Mouse (Mus musculus) MEL (cell line): ENCODE results near the gene Majin. TPM values are rescaled to one million over a fixed set of nuclear protein-coding genes. Genes with fewer than 3 reads are reported as not detected.

ENCODE experiments used
- DNase-seq: peaks from one replicate; pipeline ENCODE4 v3.0.0; 2011; ENCODE audit warnings: low read depth, low spot score
- H3K27ac ChIP-seq: 2 replicates; pipeline ENCODE4 v1.5.1; 2012; ENCODE audit warnings: low read depth, mild to moderate bottlenecking, control low read depth, low read length, moderate library complexity; ENCODE audit not compliant: control insufficient read depth
- H3K27me3 ChIP-seq, 2 experiments: fragments of 150-350 bp in 1 of 2; sonication (generic) in 1 of 2; 2 replicates each; pipeline ENCODE4 v1.6.1; 2012; ENCODE audit warnings: low read length in 2 of 2, mild to moderate bottlenecking in 2 of 2, improper control_type of control experiment in 1 of 2, moderate library complexity in 1 of 2; ENCODE audit not compliant: insufficient read depth in 2 of 2, control insufficient read depth in 1 of 2
- H3K36me3 ChIP-seq, 2 experiments: 2 replicates each; pipeline ENCODE4 v1.6.1; 2012 to 2014; ENCODE audit warnings: low read length in 2 of 2, improper control_type of control experiment in 1 of 2, inconsistent platforms in 1 of 2, mild to moderate bottlenecking in 1 of 2; ENCODE audit not compliant: insufficient read depth in 2 of 2, control insufficient read depth in 1 of 2
- H3K4me1 ChIP-seq, 2 experiments: fragments of 150-350 bp in 1 of 2; sonication (generic) in 1 of 2; 2 replicates each; pipeline ENCODE4 v1.6.1; 2012; ENCODE audit warnings: low read length in 2 of 2, improper control_type of control experiment in 1 of 2, mild to moderate bottlenecking in 1 of 2; ENCODE audit not compliant: insufficient read depth in 2 of 2, control insufficient read depth in 1 of 2
- H3K4me3 ChIP-seq, 2 experiments: fragments of 150-350 bp in 1 of 2; sonication (generic) in 1 of 2; 2 replicates each; pipeline ENCODE4 v1.5.1; 2012; ENCODE audit warnings: low read depth in 2 of 2, low read length in 2 of 2, mild to moderate bottlenecking in 2 of 2, moderate library complexity in 2 of 2, control low read depth in 1 of 2, improper control_type of control experiment in 1 of 2; ENCODE audit not compliant: control insufficient read depth in 1 of 2, insufficient read depth in 1 of 2
- H3K79me2 ChIP-seq: 2 replicates; pipeline ENCODE4 v1.6.1; 2012; ENCODE audit warnings: mild to moderate bottlenecking, low read length, moderate library complexity; ENCODE audit not compliant: control insufficient read depth, poor library complexity, insufficient read depth
- H3K9ac ChIP-seq: 2 replicates; pipeline ENCODE4 v1.6.1; 2012; ENCODE audit warnings: low read depth, mild to moderate bottlenecking, control low read depth, low read length, moderate library complexity; ENCODE audit not compliant: control insufficient read depth, poor library complexity, severe bottlenecking
- H3K9me3 ChIP-seq: fragments of 150-350 bp; sonication (generic); replicated peaks from 2 replicates; pipeline ENCODE4 v1.6.1; 2012; ENCODE audit warnings: mild to moderate bottlenecking, low read length, improper control_type of control experiment, moderate library complexity; ENCODE audit not compliant: insufficient read depth
- CHD1 ChIP-seq: IDR thresholded peaks from 2 replicates; pipeline ENCODE4 v1.6.1; 2012; ENCODE audit warnings: low read depth, mild to moderate bottlenecking, inconsistent platforms, low read length, improper control_type of control experiment
- CTCF ChIP-seq, 3 experiments: IDR thresholded peaks in 2 of 3; conservative IDR thresholded peaks in 1 of 3; 2 replicates each; pipeline ENCODE4 v1.5.1; 2011 to 2012; ENCODE audit warnings: low read length in 3 of 3, low read depth in 2 of 3, mild to moderate bottlenecking in 2 of 3, improper control_type of control experiment in 1 of 3, inconsistent platforms in 1 of 3, mixed read lengths in 1 of 3, moderate library complexity in 1 of 3; ENCODE audit not compliant: control insufficient read depth in 1 of 3, insufficient read depth in 1 of 3, poor library complexity in 1 of 3, severe bottlenecking in 1 of 3
- EP300 ChIP-seq, 2 experiments: IDR thresholded peaks; 2 replicates each; pipeline ENCODE4 v1.6.1; 2011; ENCODE audit warnings: improper control_type of control experiment in 2 of 2, low read length in 2 of 2, low read depth in 1 of 2, mild to moderate bottlenecking in 1 of 2
- ETS1 ChIP-seq: IDR thresholded peaks from 2 replicates; pipeline ENCODE4 v1.6.1; 2012; ENCODE audit warnings: low read depth, mild to moderate bottlenecking, inconsistent platforms, low read length, improper control_type of control experiment, moderate library complexity
- GABPA ChIP-seq: IDR thresholded peaks from 2 replicates; pipeline ENCODE4 v1.6.1; 2012; ENCODE audit warnings: low read depth, mild to moderate bottlenecking, inconsistent platforms, low read length, improper control_type of control experiment, moderate library complexity
- GATA1 ChIP-seq: IDR thresholded peaks from 2 replicates; pipeline ENCODE4 v1.6.1; 2011; ENCODE audit warnings: low read depth, low read length, improper control_type of control experiment
- JUND ChIP-seq: IDR thresholded peaks from 2 replicates; pipeline ENCODE4 v1.6.1; 2011; ENCODE audit warnings: low read depth, mild to moderate bottlenecking, improper control_type of control experiment, low read length
- KAT2A ChIP-seq: conservative IDR thresholded peaks from 2 replicates; pipeline ENCODE4 v1.6.1; 2012; ENCODE audit warnings: low read depth, low read length, improper control_type of control experiment, inconsistent platforms
- MAFK ChIP-seq: IDR thresholded peaks from 2 replicates; pipeline ENCODE4 v1.6.1; 2011; ENCODE audit warnings: low read depth, mild to moderate bottlenecking, low read length, improper control_type of control experiment, borderline replicate concordance
- MAX ChIP-seq: IDR thresholded peaks from 2 replicates; pipeline ENCODE4 v1.6.1; 2011; ENCODE audit warnings: low read length, improper control_type of control experiment
- MAZ ChIP-seq: IDR thresholded peaks from 2 replicates; pipeline ENCODE4 v1.6.1; 2012; ENCODE audit warnings: low read depth, mild to moderate bottlenecking, inconsistent platforms, low read length, improper control_type of control experiment
- MEF2A ChIP-seq: IDR thresholded peaks from 2 replicates; pipeline ENCODE4 v1.6.1; 2014; ENCODE audit warnings: low read depth, mild to moderate bottlenecking, inconsistent platforms, low read length, improper control_type of control experiment; ENCODE audit not compliant: poor library complexity, insufficient replicate concordance, severe bottlenecking; ENCODE audit errors: extremely low read depth
- MXI1 ChIP-seq: IDR thresholded peaks from 2 replicates; pipeline ENCODE4 v1.6.1; 2011; ENCODE audit warnings: mild to moderate bottlenecking, low read depth, low read length, improper control_type of control experiment
- MYC ChIP-seq: IDR thresholded peaks from 2 replicates; pipeline ENCODE4 v1.6.1; 2011; ENCODE audit warnings: low read depth, mild to moderate bottlenecking, low read length, improper control_type of control experiment, moderate library complexity
- NELFE ChIP-seq: IDR thresholded peaks from 2 replicates; pipeline ENCODE4 v1.6.1; 2011; ENCODE audit warnings: low read depth, low read length, improper control_type of control experiment
- POLR2A ChIP-seq, 2 experiments: IDR thresholded peaks; 2 replicates each; pipeline ENCODE4 v1.6.1; 2011 to 2012; ENCODE audit warnings: low read length in 2 of 2, mild to moderate bottlenecking in 2 of 2, control low read depth in 1 of 2, improper control_type of control experiment in 1 of 2, low read depth in 1 of 2, moderate library complexity in 1 of 2; ENCODE audit not compliant: control insufficient read depth in 1 of 2, insufficient read depth in 1 of 2, poor library complexity in 1 of 2
- RAD21 ChIP-seq: IDR thresholded peaks from 2 replicates; pipeline ENCODE4 v1.6.1; 2011; ENCODE audit warnings: mild to moderate bottlenecking, low read depth, low read length, improper control_type of control experiment
- SIN3A ChIP-seq: IDR thresholded peaks from 2 replicates; pipeline ENCODE4 v1.6.1; 2012; ENCODE audit warnings: low read length, improper control_type of control experiment, inconsistent platforms
- SMC3 ChIP-seq: IDR thresholded peaks from 2 replicates; pipeline ENCODE4 v1.6.1; 2011; ENCODE audit warnings: low read depth, low read length, improper control_type of control experiment
- TAL1 ChIP-seq: IDR thresholded peaks from 2 replicates; pipeline ENCODE4 v1.6.1; 2012; ENCODE audit warnings: mild to moderate bottlenecking, inconsistent platforms, low read length, moderate library complexity, mixed read lengths
- TCF12 ChIP-seq: IDR thresholded peaks from 2 replicates; pipeline ENCODE4 v1.6.1; 2014; ENCODE audit warnings: low read depth, mild to moderate bottlenecking, inconsistent platforms, low read length, improper control_type of control experiment, moderate library complexity
- USF1 ChIP-seq: IDR thresholded peaks from 2 replicates; pipeline ENCODE4 v1.6.1; 2014; ENCODE audit warnings: low read depth, mild to moderate bottlenecking, inconsistent platforms, low read length, improper control_type of control experiment, moderate library complexity
- USF2 ChIP-seq, 2 experiments: IDR thresholded peaks; 2 replicates each; pipeline ENCODE4 v1.6.1; 2011 to 2012; ENCODE audit warnings: improper control_type of control experiment in 2 of 2, low read length in 2 of 2, borderline replicate concordance in 1 of 2, inconsistent platforms in 1 of 2, low read depth in 1 of 2, mild to moderate bottlenecking in 1 of 2; ENCODE audit not compliant: insufficient read depth in 1 of 2
- ZC3H11A ChIP-seq: IDR thresholded peaks from 2 replicates; pipeline ENCODE4 v1.6.1; 2012; ENCODE audit warnings: low read depth, mild to moderate bottlenecking, inconsistent platforms, low read length, improper control_type of control experiment
- ZKSCAN1 ChIP-seq: IDR thresholded peaks from 2 replicates; pipeline ENCODE4 v1.6.1; 2012; ENCODE audit warnings: low read depth, mild to moderate bottlenecking, inconsistent platforms, low read length, improper control_type of control experiment, moderate library complexity
- ZMIZ1 ChIP-seq: IDR thresholded peaks from 2 replicates; pipeline ENCODE4 v1.6.1; 2012; ENCODE audit warnings: low read depth, mild to moderate bottlenecking, inconsistent platforms, low read length, improper control_type of control experiment, moderate library complexity
- ZNF384 ChIP-seq: IDR thresholded peaks from 2 replicates; pipeline ENCODE4 v1.6.1; 2012; ENCODE audit warnings: low read depth, mild to moderate bottlenecking, inconsistent platforms, low read length, improper control_type of control experiment
- polyA plus RNA-seq, 2 experiments: library from polyadenylated mRNA; stranded (reverse) in 1 of 2; unstranded in 1 of 2; fragments of >175 nt in 1 of 2; fragments of >200 nt in 1 of 2; gene quantifications; 2 replicates each; pipeline versions ENCODE4 v1.2.1 to v1.2.4; 2012; ENCODE audit warnings: low replicate concordance in 2 of 2, low read depth in 1 of 2; ENCODE audit not compliant: insufficient read length in 2 of 2, insufficient read depth in 1 of 2, missing spikeins in 1 of 2
- total RNA-seq: library from RNA; depleted of rRNA; stranded (reverse); fragments of 300-350 nt; gene quantifications from 2 replicates; pipeline ENCODE4 v1.2.3, GENCODE M21; 2012

Gene Majin
- total and polyA plus RNA-seq, 3 experiments: not detected

DNA sequence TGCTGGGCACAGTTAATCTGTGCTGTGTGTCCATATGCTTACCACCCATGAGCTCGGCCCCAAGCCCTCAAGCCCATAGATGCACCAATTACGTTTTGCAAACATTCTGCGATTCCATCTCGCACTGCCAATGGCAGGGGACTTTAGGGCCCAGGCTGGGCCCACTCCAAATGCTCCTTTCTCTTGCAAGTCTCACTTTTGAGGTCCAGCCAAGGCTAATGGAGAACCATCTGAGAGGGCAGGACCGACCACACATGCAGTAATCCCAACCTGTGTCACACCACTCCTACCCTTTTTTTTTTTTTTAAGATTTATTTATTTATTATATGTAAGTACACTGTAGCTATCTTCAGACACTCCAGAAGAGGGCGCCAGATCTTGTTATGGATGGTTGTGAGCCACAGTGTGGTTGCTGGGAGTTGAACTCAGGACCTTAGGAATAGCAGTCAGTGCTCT is 81.6 kb downstream of the Majin start (continued):
- TF ChIP-seq NELFE (no peak), SIN3A (no peak), SMC3 (peak; percentile 38; the same call in 1 of the 2 replicates), MAZ (no peak), EP300 (IDR thresholded peaks at IDR 0.05; ENCODE audit: low read depth in 1 of 2, low read length in 2 of 2) (no peak), KAT2A (no peak), CTCF (IDR thresholded peaks at IDR 0.05 in 2 of 3, conservative IDR thresholded peaks at IDR 0.05 in 1 of 3; ENCODE audit: control insufficient read depth in 1 of 3, insufficient read depth in 1 of 3, low read depth in 2 of 3, low read length in 3 of 3, poor library complexity in 1 of 3, severe bottlenecking in 1 of 3) (peak in 1 of 3 experiments; percentile 35; a peak in 3 of 6 replicates), MAX (no peak)

DNA sequence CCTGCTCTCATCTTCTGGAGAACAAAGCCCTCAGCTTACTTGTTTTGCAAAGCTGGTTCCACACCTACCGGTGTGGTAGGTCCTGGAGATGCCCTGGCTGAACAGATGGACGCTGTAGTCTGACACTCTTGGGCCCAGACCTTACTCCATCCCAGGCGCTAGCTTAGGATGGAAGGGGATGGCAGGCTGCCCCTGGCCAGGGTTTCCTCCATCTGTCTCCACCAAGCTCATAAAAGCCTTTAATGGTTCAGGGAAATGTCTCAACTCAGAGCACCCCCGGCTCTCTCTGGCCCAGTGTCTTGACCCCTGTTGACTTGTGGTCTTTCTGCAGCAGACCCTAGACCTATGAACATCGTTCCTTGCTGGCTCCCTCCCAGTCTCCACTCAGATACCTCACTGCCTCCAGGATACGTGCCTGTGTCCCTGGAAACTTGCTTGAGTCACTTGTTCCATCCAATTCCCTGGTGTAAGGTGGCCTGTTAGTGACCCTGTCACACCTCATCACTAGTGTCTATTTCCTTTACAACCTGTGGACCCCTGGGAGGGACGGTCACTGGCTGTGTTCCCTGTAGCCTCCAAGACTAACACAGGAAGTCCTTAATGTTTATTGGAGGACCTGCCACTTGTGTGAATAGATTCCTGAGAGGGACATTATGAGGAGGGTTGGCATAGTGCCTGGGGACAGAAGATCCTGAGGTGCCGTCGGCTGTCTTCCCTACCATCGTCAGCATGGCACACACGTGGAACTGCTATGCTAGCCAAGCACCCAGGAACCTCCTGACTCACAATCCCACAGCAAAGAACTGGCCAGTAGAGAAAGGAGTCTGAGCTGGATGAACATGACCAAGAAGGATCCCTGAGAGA is 83.3 kb downstream of the Majin start:
- no peaks in the 10 kb centered on the region; a peak in 1 of 4 replicates for H3K36me3 ChIP-seq
- no peaks in the 10 kb centered on the region for H3K27me3 ChIP-seq
- H3K27ac ChIP-seq: no peak overlapping the region
- TF ChIP-seq CHD1 (no peak), ZNF384 (no peak), GABPA (no peak), MEF2A (no peak), MAX (peak; percentile 61; the same call in 1 of the 2 replicates), GATA1 (no peak), MYC (peak; percentile 69; the same call in 1 of the 2 replicates)
- TF ChIP-seq, all 39 proteins: peak for 2
- Histone ChIP-seq H3K9ac (peak overlapping the region; percentile 57), H3K79me2 (no peaks in the 10 kb centered on the region), H3K4me3 (no peak overlapping the region), H3K4me1 (no peaks in the 10 kb centered on the region; a peak in 1 of 4 replicates), H3K9me3 (no peaks in the 10 kb centered on the region)
- no peak for DNase-seq

DNA sequence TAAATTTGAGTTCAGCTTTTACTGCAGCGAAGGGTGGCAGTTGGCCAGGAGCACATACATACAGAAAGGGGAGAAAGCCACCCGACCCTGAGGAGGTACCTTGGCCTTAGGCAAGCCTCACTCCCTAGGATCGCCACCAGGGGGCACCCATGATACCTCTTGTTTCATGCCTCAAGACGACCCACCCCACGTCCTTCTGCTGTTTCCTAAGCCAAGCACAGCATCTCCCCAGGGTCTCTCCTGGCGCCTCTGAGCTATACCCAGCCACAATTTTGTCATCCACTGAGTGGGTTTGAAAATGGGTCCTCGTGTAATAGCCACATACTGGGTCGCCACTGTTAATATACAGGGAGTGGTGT is 84.0 kb downstream of the Majin start:
- Histone ChIP-seq H3K36me3 (no peaks in the 10 kb centered on the region; a peak in 1 of 4 replicates), H3K4me3 (no peak overlapping the region), H3K4me1 (no peaks in the 10 kb centered on the region; a peak in 1 of 4 replicates), H3K9ac (peak overlapping the region; percentile 57), H3K27me3 (no peaks in the 10 kb centered on the region), H3K9me3 (no peaks in the 10 kb centered on the region), H3K27ac (no peak overlapping the region), H3K79me2 (no peaks in the 10 kb centered on the region)
- peak; percentile 93 for DNase-seq
- TF ChIP-seq USF1: no peak
- peak; percentile 74 for TF ChIP-seq RAD21
- TF ChIP-seq JUND: no peak
- no peak for TF ChIP-seq TAL1
- no peak for TF ChIP-seq POLR2A (IDR thresholded peaks at IDR 0.05; ENCODE audit: control insufficient read depth in 1 of 2, insufficient read depth in 1 of 2, low read depth in 1 of 2, low read length in 2 of 2, poor library complexity in 1 of 2)
- no peak for TF ChIP-seq USF2 (IDR thresholded peaks at IDR 0.05; ENCODE audit: borderline replicate concordance in 1 of 2, insufficient read depth in 1 of 2, low read depth in 1 of 2, low read length in 2 of 2)
- TF ChIP-seq ZKSCAN1: no peak
- TF ChIP-seq SIN3A: peak; percentile 32; the same call in 1 of the 2 replicates
- peak; percentile 89 to 93 (median 92) for TF ChIP-seq CTCF (IDR thresholded peaks at IDR 0.05 in 2 of 3, conservative IDR thresholded peaks at IDR 0.05 in 1 of 3; ENCODE audit: control insufficient read depth in 1 of 3, insufficient read depth in 1 of 3, low read depth in 2 of 3, low read length in 3 of 3, poor library complexity in 1 of 3, severe bottlenecking in 1 of 3)
- no peak for TF ChIP-seq CHD1
- TF ChIP-seq MYC: no peak; the same call in 1 of the 2 replicates
- TF ChIP-seq ZC3H11A: peak; percentile 80
- TF ChIP-seq MAFK: no peak
- no peak for TF ChIP-seq TCF12
- TF ChIP-seq MXI1: peak; percentile 17; the same call in 1 of the 2 replicates
- TF ChIP-seq ETS1: no peak
- TF ChIP-seq ZMIZ1: no peak
